In the genomic region with DNA sequence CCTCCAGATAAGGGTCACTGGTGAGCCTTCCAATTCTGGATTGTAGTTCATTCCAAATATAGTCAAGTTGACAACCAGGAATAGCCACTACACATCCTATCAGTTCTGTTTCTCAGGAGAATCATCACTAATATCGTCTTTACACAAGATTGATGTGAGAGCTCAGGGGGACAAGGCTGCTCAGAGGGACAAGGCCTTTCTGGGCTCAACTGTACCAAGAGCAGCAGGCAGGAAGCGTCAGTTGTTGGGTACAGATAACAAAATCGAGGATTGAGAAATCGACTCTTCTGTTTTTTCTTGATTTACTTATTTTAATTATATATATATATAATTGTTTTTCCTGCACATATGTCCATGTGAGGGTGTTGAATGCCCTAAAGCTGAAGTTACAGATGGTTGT, we compare ENCODE assay signal across 21 mouse cellular contexts. TPM values are rescaled to one million over a fixed set of nuclear protein-coding genes. Genes with fewer than 3 reads are reported as not detected.
"Had no signal": no experiment of that assay in that cellular context is flagged by ENCODE, and none has a peak within 500 bp of the region (broad histone marks: within the 10 kb centered on the region; RNA-seq: fewer than 3 reads in every experiment).

No protein-coding gene starts in this region.

- ATAC-seq: midbrain, embryonic 16.5 days had no signal

- H3K4me1 ChIP-seq: midbrain, embryonic 10.5 days; midbrain, embryonic 12.5 days; neural tube, embryonic 13.5 days; neural tube, embryonic 15.5 days had no signal

- H3K27me3 ChIP-seq: liver, embryonic 15.5 days; midbrain, embryonic 12.5 days; neural tube, embryonic 13.5 days; neural tube, embryonic 15.5 days had no signal

- H3K4me3 ChIP-seq: liver, embryonic 15.5 days; midbrain, embryonic 10.5 days; midbrain, embryonic 12.5 days; myocyte; neural tube, embryonic 13.5 days; neural tube, embryonic 15.5 days had no signal

- H3K4me2 ChIP-seq: liver, embryonic 15.5 days; lung, embryonic 14.5 days; midbrain, embryonic 12.5 days; neural tube, embryonic 13.5 days; neural tube, embryonic 15.5 days had no signal

- DNase-seq: lung, adult 18-20 months; lung, embryonic 14.5 days; lung, postnatal 14 days; midbrain, embryonic 14.5 days; retina, postnatal 1 day; right cerebral cortex, adult 18-20 months; right cerebral cortex, postnatal 25 days; right cerebral cortex, postnatal 4 days; spleen, adult 18-20 months; thymus, adult 18-20 months; thymus, postnatal 14 days; thymus, postnatal 4 days had no signal

- H3K36me3 ChIP-seq: liver, embryonic 15.5 days; midbrain, embryonic 10.5 days; midbrain, embryonic 12.5 days; neural tube, embryonic 13.5 days; neural tube, embryonic 15.5 days had no signal

- H3K9me3 ChIP-seq: liver, embryonic 15.5 days; midbrain, embryonic 10.5 days; midbrain, embryonic 12.5 days; neural tube, embryonic 13.5 days; neural tube, embryonic 15.5 days had no signal

- H3K9ac ChIP-seq: liver, embryonic 15.5 days; lung, embryonic 14.5 days; midbrain, embryonic 12.5 days; neural tube, embryonic 13.5 days; neural tube, embryonic 15.5 days had no signal

- H3K27ac ChIP-seq: liver, embryonic 15.5 days; midbrain, embryonic 10.5 days; midbrain, embryonic 12.5 days; neural tube, embryonic 13.5 days; neural tube, embryonic 15.5 days had no signal

RNA-seq across cellular contexts. Expression of a gene that starts 36.0 kb away (rescaled TPM):
- polyA plus RNA-seq: lung, embryonic 16.5 days; midbrain, embryonic 10.5 days; midbrain, embryonic 12.5 days; midbrain, embryonic 16.5 days; myocyte; neural tube, embryonic 11.5 days; neural tube, embryonic 13.5 days; neural tube, embryonic 15.5 days had no signal
